Mouse (Mus musculus) liver, embryonic 13.5 days (tissue): ENCODE data around the gene Meis2. TPM values are rescaled to one million over a fixed set of nuclear protein-coding genes. Genes with fewer than 3 reads are reported as not detected.

Experiments
- ATAC-seq: fragments of 200-750 bp; cut with Nextera tagmentation; 2 replicates; pipeline ENCODE4 v1.8.0; 2017; ENCODE audit warnings: low read depth, mild to moderate bottlenecking, moderate number of reproducible peaks, moderate library complexity
- DNase-seq: peaks from one replicate; pipeline ENCODE4 v3.0.0; 2022
- H3K27ac ChIP-seq: fragments of 300-500 bp; sonication (generic); 2 replicates; pipeline ENCODE4 v1.5.1; 2015; ENCODE audit warnings: moderate library complexity, mild to moderate bottlenecking, inconsistent platforms
- H3K27me3 ChIP-seq: fragments of 300-500 bp; sonication (generic); 2 replicates; pipeline ENCODE4 v1.6.1; 2015; ENCODE audit warnings: mild to moderate bottlenecking, inconsistent platforms
- H3K36me3 ChIP-seq: fragments of 300-500 bp; sonication (generic); 2 replicates; pipeline ENCODE4 v1.6.1; 2015; ENCODE audit warnings: mild to moderate bottlenecking, inconsistent platforms
- H3K4me1 ChIP-seq: fragments of 300-500 bp; sonication (generic); replicated peaks from 2 replicates; pipeline ENCODE4 v1.6.1; 2015; ENCODE audit warnings: inconsistent platforms
- H3K4me2 ChIP-seq: fragments of 300-500 bp; sonication (generic); 2 replicates; pipeline ENCODE4 v1.6.1; 2015; ENCODE audit warnings: inconsistent platforms, mild to moderate bottlenecking, moderate library complexity
- H3K4me3 ChIP-seq: fragments of 300-500 bp; sonication (generic); replicated peaks from 2 replicates; pipeline ENCODE4 v1.5.1; 2015; ENCODE audit warnings: mild to moderate bottlenecking, inconsistent platforms
- H3K9ac ChIP-seq: fragments of 300-500 bp; sonication (generic); 2 replicates; pipeline ENCODE4 v1.6.1; 2015; ENCODE audit warnings: mild to moderate bottlenecking, inconsistent platforms
- H3K9me3 ChIP-seq: fragments of 300-500 bp; sonication (generic); replicated peaks from 2 replicates; pipeline ENCODE4 v1.6.1; 2016; ENCODE audit warnings: inconsistent platforms
- WGBS: fragments of 180-500 bp; shearing (Covaris S2); methylation state at CpG from one replicate; pipeline ENCODE4 v1.1.7; 2015; ENCODE audit not compliant: insufficient replicate concordance; 5-methylcytosine and 5-hydroxymethylcytosine counted together
- polyA plus RNA-seq: library from polyadenylated mRNA; unstranded; fragments of >200 nt; fragmentation: Nextera tagmentation; extraction: Ambion mirVana; gene quantifications from 2 replicates; pipeline ENCODE4 v1.2.1, GENCODE M21; 2015

The Meis2 gene
- polyA plus RNA-seq, 1 experiment from 2014 or later = 2.1 TPM

DNA sequence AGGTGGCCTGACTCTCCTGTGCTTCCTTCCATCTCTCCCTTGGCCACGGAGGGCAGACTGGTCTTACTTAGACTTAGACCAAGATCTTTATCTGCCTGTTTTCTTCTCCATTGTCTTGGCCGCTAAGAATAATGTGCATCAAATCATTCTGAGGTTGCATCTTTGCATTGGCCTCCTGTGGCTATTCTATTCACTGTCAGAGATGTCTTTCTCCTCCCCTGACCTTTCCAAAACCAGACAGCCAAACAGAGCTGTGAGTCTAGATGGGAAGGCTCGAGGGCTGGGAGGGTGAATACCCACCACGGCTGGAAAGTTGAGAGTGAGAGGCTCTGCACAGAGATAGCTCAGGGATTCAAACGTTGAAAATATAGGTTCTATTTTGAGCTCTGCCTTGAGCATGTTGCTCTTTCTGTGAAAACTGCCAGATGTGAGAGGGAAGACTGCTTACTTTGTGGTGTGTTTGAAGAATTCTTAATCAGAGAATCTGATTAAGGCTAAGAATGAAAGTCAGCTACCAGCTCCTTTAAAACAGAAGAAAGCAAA, 102.3 kb downstream of the Meis2 start:
- WGBS = 40% methylated on average over 5 of the region's 5 CpGs
- Histone ChIP-seq H3K9me3 (no peaks in the 10 kb centered on the region), H3K36me3 (no peaks in the 10 kb centered on the region), H3K27me3 (no peaks in the 10 kb centered on the region), H3K4me1 (no peaks in the 10 kb centered on the region), H3K9ac (no peak overlapping the region), H3K4me2 (no peak overlapping the region), H3K4me3 (no peak overlapping the region), H3K27ac (no peak overlapping the region)
- DNase-seq (no peak), ATAC-seq (no peak)

DNA sequence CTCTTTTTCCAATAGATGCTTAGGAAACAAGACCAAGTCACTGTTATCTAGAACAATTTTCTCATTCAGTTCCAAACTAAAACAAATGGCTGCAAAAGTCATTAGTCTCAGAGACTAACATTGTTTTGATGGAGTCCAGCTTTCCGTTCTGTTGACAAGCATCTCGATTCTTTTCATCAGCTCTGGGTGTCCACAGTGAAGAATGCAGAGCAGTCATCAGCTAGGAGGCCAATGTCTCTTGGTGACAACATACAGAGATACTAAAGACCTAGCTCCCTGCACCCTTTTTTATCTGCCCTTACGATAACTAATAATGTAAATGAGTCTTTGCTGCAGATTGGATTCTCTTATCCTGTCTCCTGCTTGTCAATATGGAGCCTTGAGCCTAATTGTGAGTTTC, 102.9 kb downstream of the Meis2 start:
- Histone ChIP-seq H3K4me2 (no peak overlapping the region), H3K9me3 (no peaks in the 10 kb centered on the region), H3K9ac (no peak overlapping the region), H3K4me1 (no peaks in the 10 kb centered on the region), H3K4me3 (no peak overlapping the region), H3K36me3 (no peaks in the 10 kb centered on the region), H3K27me3 (no peaks in the 10 kb centered on the region), H3K27ac (no peak overlapping the region)
- DNase-seq (no peak), ATAC-seq (no peak)
- WGBS = 76% methylated on average over 3 of the region's 3 CpGs

- Histone ChIP-seq H3K27me3 (no peaks in the 10 kb centered on the region), H3K9me3 (no peaks in the 10 kb centered on the region), H3K9ac (no peak overlapping the region), H3K4me2 (no peak overlapping the region), H3K4me3 (no peak overlapping the region), H3K4me1 (no peaks in the 10 kb centered on the region), H3K36me3 (no peaks in the 10 kb centered on the region), H3K27ac (no peak overlapping the region)
- 47% methylated on average over 2 of the region's 2 CpGs for WGBS
- DNase-seq = no peak
- no peak for ATAC-seq
Measured at GRCm38 (mm10) chr2:115962113-115962512, 103.5 kb downstream of the Meis2 start.

GRCm38 (mm10) chr2:115960615-115961014, 105.0 kb downstream of the Meis2 start:
- DNase-seq = no peak
- Histone ChIP-seq H3K27me3 (no peaks in the 10 kb centered on the region), H3K4me2 (no peak overlapping the region), H3K27ac (no peak overlapping the region), H3K36me3 (no peaks in the 10 kb centered on the region), H3K4me1 (no peaks in the 10 kb centered on the region), H3K9me3 (no peaks in the 10 kb centered on the region), H3K9ac (no peak overlapping the region), H3K4me3 (no peak overlapping the region)
- no peak for ATAC-seq
- 78% methylated on average over 7 of the region's 7 CpGs for WGBS

GRCm38 (mm10) chr2:115956786-115957185, 108.9 kb downstream of the Meis2 start:
- Histone ChIP-seq H3K27ac (no peak overlapping the region), H3K4me2 (no peak overlapping the region), H3K9me3 (no peaks in the 10 kb centered on the region), H3K36me3 (no peaks in the 10 kb centered on the region), H3K4me1 (no peaks in the 10 kb centered on the region), H3K4me3 (no peak overlapping the region), H3K27me3 (no peaks in the 10 kb centered on the region), H3K9ac (no peak overlapping the region)
- WGBS = 34% methylated on average over 2 of the region's 2 CpGs
- ATAC-seq (no peak), DNase-seq (no peak)

DNA sequence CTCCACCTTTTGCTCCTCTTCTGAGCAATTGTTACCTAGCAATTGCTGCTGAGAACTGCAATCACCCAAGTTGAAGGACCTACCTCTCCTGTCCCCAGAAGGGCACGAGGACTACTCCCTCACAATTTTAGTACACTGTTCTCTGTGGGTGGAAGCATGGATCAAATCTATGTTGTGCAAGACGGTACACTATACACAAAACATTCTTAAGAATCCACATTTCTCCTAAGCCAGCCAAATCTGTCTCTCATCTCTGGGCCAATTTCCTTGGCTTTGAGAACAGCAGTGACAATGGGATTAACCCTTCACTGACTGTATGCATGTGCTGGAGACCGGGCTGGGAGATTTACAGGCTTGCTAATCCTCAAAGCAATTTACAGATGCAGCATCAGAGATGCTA, 115.0 kb downstream of the Meis2 start:
- H3K4me1 ChIP-seq = no peaks in the 10 kb centered on the region
- no peak overlapping the region for H3K9ac ChIP-seq
- 51% methylated on average over 3 of the region's 3 CpGs for WGBS
- H3K27ac ChIP-seq = no peak overlapping the region
- ATAC-seq (no peak), DNase-seq (no peak)
- H3K9me3 ChIP-seq = no peaks in the 10 kb centered on the region
- H3K4me3 ChIP-seq = no peak overlapping the region
- H3K27me3 ChIP-seq = no peaks in the 10 kb centered on the region
- H3K36me3 ChIP-seq = no peaks in the 10 kb centered on the region
- no peak overlapping the region for H3K4me2 ChIP-seq

DNA sequence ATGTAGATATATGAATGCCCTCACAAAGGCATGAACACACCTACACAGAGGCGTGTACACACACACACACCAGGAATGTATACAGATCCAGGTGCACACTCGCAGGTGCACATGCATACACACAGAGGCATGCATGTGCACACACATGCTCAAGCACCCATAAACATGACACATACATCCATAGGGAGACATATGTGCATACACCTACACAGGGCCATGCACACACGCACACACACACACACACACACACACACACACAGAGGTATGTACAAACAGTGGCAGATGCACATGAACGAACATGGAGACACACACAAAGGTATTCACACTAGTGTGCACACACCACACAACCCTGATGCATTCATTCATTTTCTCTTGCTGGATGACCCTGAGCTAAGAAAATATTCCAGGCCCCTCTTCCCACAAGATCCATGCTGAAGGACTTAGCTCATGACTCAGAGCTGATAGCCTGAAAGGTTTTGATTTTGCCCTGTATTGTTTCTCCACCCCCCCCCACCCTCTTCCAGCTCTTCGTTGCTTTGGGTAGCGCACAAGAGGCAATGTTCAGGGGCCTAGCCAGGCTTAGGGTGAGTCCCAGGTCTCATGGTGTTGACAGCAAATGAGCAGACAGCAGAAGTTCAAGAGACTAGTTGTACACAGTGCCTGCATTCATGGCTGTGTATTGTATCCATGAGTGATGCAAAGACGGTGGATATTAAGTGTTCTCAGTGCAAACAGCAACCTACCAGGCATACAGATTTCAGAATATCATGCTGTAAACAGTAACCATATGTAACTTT, 116.8 kb downstream of the Meis2 start:
- Histone ChIP-seq H3K4me2 (no peak overlapping the region), H3K9ac (no peak overlapping the region), H3K27me3 (no peaks in the 10 kb centered on the region), H3K27ac (no peak overlapping the region), H3K4me1 (no peaks in the 10 kb centered on the region), H3K4me3 (no peak overlapping the region), H3K9me3 (no peaks in the 10 kb centered on the region), H3K36me3 (no peaks in the 10 kb centered on the region)
- no peak for ATAC-seq
- no peak for DNase-seq
- WGBS = 70% methylated on average over 7 of the region's 7 CpGs

DNA sequence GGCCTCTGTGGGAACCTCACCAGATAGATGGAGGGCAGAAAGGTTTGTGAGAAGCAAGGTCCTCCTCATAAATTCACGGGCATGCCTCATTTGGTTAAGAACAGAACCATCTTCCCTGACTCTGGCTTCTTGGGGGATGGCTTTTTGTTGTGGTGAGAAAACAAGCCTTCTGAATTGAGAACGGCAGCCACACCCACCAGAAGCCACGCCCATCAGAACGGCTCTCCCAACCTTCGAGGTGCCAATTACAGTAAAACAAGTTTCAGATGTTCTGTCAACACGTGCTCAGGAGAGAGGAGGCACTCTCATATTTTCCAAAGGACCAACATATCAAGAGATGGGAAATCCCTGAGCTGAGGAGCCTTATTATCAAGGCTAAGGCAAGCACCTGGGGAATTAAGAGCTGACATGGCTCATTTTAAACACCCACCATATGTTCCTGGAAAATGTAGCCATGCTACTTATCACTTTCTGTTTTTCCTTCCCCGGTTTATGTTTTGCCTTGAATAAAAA, 117.9 kb downstream of the Meis2 start:
- no peak overlapping the region for H3K9ac ChIP-seq
- 32% methylated on average over 7 of the region's 7 CpGs for WGBS
- H3K4me1 ChIP-seq = no peaks in the 10 kb centered on the region
- ATAC-seq (no peak), DNase-seq (no peak)
- no peak overlapping the region for H3K4me2 ChIP-seq
- H3K27ac ChIP-seq = no peak overlapping the region
- no peaks in the 10 kb centered on the region for H3K36me3 ChIP-seq
- no peaks in the 10 kb centered on the region for H3K9me3 ChIP-seq
- no peak overlapping the region for H3K4me3 ChIP-seq
- no peaks in the 10 kb centered on the region for H3K27me3 ChIP-seq

GRCm38 (mm10) chr2:115943044-115943443, 122.6 kb downstream of the Meis2 start:
- ATAC-seq (no peak), DNase-seq (no peak)
- no peak overlapping the region for H3K9ac ChIP-seq
- WGBS = 74% methylated on average over 8 of the region's 8 CpGs
- H3K27ac ChIP-seq = no peak overlapping the region
- no peak overlapping the region for H3K4me2 ChIP-seq
- H3K4me1 ChIP-seq = no peaks in the 10 kb centered on the region
- H3K9me3 ChIP-seq = no peaks in the 10 kb centered on the region
- no peaks in the 10 kb centered on the region for H3K27me3 ChIP-seq
- no peak overlapping the region for H3K4me3 ChIP-seq
- H3K36me3 ChIP-seq = no peaks in the 10 kb centered on the region

DNA sequence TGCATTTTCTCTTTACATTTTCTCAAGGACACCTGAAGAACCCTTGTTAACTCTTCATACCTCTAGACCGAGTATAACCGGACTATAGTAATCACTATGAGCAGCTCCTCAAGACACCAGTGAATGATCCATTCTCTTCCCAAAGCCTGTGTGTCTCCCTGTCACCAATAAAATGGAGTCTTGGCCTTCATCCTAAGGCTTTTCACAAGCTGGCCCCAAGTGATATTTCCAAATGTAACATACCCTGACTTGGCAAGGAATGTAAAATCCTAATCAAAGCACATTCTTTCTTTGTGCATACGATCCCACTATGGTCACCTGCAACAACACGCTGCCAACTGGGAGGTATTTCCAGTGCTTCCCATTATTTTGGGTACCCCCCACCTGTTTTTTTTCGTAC, 125.8 kb downstream of the Meis2 start:
- H3K27me3 ChIP-seq = no peaks in the 10 kb centered on the region
- ATAC-seq (no peak), DNase-seq (no peak)
- no peak overlapping the region for H3K27ac ChIP-seq
- WGBS = 74% methylated on average over 5 of the region's 5 CpGs
- H3K9me3 ChIP-seq = no peaks in the 10 kb centered on the region
- H3K9ac ChIP-seq = no peak overlapping the region
- H3K4me1 ChIP-seq = no peaks in the 10 kb centered on the region
- H3K36me3 ChIP-seq = no peaks in the 10 kb centered on the region
- H3K4me3 ChIP-seq = no peak overlapping the region
- H3K4me2 ChIP-seq = no peak overlapping the region

GRCm38 (mm10) chr2:115938926-115939563, 126.6 kb downstream of the Meis2 start:
- Histone ChIP-seq H3K4me2 (no peak overlapping the region), H3K27ac (no peak overlapping the region), H3K27me3 (no peaks in the 10 kb centered on the region), H3K4me3 (no peak overlapping the region), H3K4me1 (no peaks in the 10 kb centered on the region), H3K9ac (no peak overlapping the region), H3K36me3 (no peaks in the 10 kb centered on the region), H3K9me3 (no peaks in the 10 kb centered on the region)
- 70% methylated on average over 8 of the region's 8 CpGs for WGBS
- DNase-seq (no peak), ATAC-seq (no peak)
